Mouse (Mus musculus): ENCODE data around the gene Fam71e1.
A peak's percentile ranks its signal among the peaks of the same experiment; 100 is the strongest.

Gene Fam71e1

DNA sequence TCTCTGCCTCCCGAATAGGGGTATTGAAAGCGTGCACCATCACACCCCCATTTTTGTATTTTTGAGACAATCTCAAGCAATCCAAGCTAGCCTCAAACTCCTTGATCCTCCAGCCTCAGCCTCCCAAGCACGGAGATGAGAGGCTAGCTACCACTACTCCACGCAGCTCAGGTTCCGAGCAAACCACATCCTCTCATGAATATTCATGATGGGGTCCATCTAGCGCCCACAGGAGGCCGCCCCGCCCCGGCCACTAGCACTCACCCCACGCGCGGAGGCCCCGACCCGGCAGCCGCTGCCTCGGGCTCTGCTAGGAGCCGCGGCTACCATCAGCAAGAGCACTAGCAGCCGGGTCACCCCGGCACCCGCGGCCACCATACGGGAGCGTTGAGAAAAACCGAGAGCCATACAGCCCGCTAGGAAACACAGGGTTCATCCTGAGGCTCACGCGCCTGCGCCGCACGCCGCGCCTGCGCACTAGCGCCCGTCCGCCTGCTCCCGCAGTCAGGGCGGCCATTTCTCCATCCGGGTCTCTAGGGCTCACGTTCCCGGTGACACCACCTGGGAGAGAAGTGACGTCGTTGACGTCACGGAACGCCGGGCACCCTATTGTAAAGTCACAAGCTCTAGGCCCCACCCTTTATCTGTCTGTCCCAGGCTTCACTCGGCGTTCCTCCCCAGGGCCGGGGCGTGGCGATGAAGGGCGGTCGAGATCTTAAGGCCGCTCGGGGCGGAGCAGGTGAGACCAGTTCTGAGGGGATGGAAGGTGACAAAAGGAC lies at the start of gene Fam71e1, which contains the start of gene Emc10:
Gene Fam71e1, plus strand, starts transcription at position 590 of the 779 bp plus-strand sequence.
Gene Emc10, minus strand, starts transcription at position 538 of the 779 bp plus-strand sequence.
- DNase-seq = peak; percentile 97 to 99

DNA sequence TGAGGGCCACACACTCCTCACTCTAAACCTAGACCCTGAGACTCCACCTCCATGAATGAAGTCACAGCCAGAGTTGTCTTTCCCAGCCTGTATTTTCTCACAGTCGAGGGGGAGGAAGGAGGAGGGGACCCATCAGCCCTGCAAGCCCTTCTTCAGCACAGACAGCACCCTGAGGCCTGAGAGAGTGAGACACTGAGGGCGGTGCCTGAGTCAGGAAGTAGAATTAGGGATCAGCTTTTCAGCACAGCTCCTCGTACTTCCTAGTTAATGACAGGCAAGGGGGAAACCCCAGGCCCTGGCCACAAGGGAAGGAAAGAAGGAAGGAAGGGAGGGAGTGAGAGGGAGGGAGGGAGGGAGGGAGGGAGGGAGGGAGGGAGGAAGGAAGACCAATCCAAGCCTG lies 43.1 kb upstream of the Fam71e1 start:
- no peak for DNase-seq

DNA sequence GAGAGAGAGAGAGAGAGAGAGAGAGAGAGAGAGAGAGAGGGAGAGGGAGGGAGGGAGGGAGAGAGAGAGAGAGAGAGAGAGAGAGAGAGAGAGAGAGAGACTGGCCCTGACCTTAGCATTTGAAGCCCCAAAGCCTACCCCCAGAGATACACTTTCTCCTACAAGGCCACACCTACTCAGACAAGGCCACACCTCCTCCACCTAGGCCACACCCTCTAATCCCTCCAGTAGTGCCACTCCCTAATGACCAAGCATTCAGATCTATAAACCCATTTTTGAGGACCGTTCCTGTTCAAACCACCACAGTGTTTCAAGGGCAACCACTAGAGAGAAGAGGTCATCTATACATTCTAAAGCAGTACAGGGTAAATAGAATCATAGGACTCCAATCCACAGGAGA lies 40.1 kb upstream of the Fam71e1 start:
- no peak for DNase-seq

DNA sequence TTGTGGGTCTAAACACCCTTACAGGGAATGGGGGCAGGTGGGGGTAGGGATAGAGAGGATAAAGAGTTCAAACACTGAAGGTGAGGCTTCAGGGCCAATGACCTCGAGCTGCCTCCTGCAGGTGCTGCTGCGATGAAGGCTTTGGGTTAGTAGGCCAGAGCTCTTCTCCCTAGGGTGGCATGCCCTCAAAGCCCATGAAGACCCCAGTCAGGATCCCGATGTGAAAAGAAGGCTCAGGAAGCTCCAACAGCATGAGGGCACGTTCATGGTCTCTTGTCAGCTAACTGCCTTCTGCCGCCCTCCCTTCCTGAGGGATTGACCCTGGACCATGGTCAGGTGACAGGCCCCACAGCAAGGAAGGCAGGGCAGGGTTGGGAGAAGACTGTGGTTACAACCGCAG lies 36.3 kb upstream of the Fam71e1 start:
- DNase-seq = no peak

DNA sequence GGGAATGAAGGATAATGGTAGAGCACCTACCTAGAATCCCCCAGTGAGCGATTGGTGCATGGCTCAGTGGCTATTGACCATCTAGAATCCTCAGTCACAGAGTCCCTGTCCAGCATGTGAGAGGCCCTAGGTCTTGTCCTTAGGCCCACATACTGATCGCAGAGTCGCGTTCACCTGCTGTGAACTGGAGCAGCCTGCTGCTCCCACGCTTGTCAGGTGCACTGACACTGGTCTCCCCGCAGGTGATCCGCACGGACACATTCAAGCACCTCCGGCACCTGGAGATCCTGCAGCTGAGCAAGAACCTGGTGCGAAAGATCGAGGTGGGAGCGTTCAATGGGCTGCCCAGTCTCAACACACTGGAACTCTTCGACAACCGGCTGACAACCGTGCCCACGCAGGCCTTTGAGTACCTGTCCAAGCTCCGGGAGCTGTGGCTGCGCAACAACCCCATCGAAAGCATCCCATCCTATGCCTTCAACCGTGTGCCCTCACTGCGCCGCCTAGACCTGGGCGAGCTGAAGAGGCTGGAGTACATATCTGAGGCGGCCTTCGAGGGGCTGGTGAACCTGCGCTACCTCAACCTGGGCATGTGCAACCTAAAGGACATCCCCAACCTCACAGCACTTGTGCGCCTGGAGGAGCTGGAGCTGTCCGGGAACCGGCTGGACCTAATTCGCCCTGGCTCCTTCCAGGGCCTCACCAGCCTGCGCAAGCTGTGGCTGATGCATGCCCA lies 35.4 kb upstream of the Fam71e1 start:
- no peak for DNase-seq

DNA sequence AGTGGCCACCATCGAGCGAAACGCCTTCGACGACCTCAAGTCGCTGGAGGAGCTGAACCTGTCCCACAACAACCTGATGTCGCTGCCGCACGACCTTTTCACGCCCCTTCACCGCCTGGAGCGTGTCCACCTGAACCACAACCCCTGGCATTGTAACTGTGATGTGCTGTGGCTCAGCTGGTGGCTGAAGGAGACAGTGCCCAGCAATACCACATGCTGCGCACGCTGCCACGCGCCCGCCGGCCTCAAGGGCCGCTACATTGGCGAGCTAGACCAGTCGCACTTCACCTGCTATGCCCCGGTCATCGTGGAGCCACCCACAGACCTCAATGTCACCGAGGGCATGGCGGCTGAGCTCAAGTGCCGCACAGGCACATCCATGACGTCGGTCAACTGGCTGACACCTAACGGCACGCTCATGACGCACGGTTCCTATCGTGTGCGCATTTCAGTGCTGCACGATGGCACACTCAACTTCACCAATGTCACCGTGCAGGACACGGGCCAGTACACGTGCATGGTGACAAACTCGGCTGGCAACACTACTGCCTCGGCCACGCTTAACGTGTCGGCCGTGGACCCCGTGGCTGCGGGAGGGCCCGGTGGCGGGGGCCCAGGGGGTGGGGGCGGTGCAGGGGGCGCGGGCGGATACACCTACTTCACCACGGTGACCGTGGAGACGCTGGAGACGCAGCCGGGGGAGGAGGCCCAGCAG lies 34.7 kb upstream of the Fam71e1 start:
- DNase-seq = no peak

DNA sequence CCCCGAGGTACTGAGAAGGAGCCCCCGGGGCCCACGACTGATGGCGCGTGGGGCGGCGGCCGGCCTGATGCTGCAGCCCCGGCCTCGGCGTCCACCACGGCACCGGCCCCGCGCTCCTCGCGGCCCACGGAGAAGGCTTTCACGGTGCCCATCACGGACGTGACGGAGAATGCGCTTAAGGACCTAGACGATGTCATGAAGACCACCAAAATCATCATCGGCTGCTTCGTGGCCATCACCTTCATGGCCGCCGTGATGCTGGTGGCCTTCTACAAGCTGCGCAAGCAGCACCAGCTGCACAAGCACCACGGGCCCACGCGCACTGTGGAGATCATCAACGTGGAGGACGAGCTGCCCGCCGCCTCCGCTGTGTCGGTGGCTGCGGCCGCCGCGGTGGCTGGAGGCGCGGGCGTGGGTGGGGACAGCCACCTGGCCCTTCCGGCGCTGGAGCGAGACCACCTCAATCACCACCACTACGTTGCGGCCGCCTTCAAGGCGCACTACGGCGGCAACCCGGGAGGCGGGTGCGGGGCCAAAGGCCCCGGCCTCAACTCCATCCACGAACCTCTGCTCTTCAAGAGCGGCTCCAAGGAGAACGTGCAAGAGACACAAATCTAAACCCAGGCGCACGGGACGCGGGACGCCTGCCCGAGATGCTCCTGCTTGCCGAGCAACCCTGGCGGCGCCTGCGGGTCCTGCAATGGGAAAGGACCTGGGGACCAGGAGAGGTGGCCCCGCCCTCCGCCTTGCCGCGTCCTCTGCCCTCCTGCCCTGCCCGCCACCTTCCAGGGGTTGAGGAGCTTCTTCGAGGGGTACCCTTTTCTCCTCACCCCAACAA lies 33.9 kb upstream of the Fam71e1 start:
- peak; percentile 19 to 38 for DNase-seq

DNA sequence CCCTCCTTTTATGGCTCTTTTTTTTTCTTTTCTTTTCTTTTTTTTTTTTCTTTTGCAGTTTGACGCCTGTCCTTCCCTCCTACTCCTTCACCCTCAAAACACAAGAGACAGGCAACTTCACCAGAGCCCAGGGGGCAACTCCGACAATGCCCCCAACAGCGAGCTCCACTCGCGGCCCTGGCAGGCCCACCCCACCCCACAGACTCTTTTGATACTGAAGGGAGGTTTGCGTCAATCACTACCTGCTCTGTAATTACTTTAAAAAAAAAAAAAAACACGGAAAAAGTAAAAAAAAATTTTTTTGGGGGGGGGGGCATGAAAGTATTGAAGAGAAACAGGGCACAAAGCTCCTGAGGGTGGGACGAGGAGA lies 33.3 kb upstream of the Fam71e1 start:
- no peak for DNase-seq

DNA sequence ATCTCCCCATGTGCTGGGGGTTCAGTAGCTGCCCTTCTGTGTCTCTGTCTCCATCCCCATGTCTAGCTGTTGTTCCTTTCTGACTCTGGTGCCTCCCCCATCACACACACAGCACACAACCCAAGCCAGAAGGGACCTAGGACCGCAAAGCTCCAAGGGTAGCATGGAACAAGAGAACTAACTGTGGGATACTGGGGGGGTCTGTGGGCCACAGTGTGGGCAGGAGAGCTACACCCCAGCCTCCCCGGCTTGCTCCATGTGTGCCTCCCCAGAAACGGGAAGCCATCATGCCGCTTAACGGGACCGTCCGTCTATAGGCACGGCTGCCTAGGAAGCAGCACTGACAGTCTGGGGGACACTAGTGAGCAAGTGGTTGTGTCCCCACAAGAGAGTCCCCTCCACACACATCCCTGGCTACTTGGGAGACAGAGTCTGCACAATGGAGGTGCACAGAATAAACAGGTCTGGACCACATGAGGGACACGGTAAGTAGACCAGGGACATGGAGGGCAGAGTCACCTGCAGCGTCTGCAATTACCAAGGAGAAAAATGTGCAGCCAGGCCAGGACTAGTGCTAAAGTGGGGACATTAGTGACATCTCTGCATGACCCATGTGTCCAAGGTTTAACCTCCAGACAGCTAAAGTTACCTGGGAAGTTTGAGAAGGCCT lies 32.7 kb upstream of the Fam71e1 start:
- no peak for DNase-seq

DNA sequence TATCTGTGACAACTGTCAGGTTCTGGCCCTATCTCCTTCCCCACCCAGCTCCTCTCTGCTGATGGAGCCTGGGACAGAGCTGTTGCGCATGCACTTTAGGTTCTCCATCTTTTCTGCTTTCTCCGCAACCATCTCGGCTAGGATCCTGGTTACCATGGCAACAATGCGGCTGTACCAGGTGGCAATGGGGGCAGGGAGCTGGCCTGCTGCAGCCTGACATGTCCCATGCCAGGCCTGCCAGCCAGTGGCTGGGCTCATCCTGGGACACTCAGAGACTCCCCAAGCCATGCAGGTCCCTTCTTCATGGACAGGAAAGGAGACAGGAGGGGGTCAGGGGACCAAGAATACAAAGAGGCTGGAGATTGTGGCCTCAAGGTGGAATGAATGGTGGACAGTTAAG lies 31.9 kb upstream of the Fam71e1 start:
- DNase-seq = no peak

DNA sequence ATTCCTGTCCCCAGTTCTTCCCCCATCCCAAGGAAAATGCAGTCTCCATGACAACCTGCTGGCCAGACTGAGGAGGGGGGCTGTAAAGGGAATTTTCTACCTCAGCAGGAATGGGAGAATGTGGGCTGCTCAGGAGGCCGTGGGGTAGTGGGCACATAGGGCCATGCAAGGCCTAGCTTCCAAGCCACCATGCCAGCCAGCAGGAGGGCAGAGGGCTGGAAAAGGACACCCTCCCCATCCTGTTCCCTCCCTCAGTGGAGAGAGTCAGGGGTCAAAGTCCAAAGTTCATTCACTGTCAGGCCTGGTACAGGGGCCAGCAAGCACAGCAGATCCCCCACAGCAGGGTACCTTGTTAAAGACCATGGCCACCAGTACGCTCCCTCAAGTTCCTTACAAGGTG lies 31.3 kb upstream of the Fam71e1 start, which contains the start of gene Aspdh:
Gene Aspdh, plus strand, starts transcription at position 281 of the 400 bp plus-strand sequence.
- no peak for DNase-seq

DNA sequence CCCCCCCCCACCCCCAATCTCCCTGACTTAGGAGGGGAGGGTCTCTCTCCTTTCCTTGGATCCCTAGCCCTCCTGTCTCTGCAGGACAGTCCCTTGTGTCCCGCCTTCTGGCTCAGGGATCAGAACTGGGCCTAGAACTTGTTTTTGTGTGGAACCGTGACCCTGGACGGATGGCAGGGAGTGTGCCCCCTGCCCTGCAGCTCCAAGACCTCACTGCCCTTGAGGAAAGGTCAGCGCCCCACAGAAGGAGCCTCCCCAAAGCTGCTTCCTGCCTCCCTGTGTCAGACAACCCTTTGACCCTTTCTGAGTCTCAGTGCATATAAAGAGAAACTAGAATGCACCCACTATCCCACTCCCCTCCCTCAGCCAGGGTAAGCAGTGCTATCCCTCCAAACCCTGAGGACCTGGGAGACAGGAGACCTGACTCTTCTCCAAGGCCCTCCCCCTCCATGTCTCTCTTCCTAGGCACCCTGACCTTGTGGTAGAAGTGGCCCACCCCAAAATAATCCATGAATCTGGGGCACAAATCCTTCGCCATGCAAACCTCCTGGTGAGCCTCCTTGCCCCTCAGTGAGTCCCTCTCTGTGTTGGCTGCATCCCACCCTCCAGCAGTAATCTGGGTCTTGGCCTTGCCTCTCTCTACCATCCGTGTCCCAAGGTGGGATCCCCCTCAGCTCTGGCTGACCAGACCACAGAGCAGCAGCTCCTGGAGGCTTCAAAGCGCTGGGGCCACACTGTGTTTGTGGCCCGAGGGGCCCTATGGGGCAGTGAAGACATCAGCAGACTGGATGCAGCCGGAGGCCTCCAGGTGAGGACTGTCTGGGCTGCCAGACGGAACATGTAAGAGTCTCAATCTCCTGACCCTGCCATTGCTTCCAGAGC lies 30.1 kb upstream of the Fam71e1 start:
- DNase-seq = peak in 1 of 2 experiments; percentile 7

DNA sequence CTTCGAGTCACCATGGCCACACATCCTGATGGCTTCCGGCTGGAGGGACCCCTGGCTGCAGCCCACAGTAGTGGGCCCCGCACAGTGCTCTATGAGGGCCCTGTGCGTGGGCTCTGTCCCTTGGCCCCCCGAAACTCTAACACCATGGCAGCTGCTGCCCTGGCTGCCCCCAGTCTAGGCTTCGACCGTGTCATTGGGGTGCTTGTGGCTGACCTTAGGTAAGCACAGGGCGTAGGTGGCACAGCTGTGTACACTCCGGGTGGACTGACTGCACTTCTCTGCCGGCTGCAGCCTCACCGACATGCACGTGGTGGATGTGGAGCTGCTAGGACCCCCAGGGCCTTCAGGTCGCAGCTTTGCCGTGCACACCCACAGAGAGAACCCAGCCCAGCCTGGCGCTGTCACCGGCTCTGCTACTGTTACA lies 29.5 kb upstream of the Fam71e1 start:
- no peak for DNase-seq

DNA sequence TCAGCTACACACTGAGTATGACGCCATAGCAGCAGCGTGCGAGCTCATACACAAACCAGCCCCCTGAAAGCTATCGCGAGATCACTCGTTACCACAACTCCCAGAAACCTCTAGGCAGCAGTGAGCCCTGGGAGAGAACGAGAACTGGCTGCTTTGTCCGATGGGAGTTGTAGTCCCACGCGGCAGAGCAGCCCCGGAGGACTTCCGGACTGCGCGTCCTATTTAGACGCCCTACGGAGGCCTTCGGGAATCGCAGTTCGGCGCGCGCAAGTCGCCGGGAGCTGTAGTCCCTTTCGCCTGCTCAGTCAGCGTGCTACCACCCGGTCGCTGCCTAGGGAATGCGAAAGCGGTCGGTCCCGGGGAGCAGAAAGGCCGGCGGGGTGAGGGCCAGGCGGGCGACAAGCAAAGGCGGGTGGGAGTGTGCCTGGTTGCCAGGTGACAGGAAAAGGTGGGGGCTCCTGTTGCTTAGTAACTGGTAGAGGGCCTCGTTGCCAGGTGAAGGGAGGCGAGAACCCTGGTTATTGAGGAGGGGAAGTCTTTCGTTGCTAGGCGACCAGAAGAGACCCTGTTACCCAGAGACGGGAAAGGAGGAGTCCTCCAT lies 28.5 kb upstream of the Fam71e1 start, which contains the start of gene Josd2:
Gene Josd2, plus strand, starts transcription at position 170 of the 601 bp plus-strand sequence.
- peak; percentile 86 to 92 for DNase-seq

DNA sequence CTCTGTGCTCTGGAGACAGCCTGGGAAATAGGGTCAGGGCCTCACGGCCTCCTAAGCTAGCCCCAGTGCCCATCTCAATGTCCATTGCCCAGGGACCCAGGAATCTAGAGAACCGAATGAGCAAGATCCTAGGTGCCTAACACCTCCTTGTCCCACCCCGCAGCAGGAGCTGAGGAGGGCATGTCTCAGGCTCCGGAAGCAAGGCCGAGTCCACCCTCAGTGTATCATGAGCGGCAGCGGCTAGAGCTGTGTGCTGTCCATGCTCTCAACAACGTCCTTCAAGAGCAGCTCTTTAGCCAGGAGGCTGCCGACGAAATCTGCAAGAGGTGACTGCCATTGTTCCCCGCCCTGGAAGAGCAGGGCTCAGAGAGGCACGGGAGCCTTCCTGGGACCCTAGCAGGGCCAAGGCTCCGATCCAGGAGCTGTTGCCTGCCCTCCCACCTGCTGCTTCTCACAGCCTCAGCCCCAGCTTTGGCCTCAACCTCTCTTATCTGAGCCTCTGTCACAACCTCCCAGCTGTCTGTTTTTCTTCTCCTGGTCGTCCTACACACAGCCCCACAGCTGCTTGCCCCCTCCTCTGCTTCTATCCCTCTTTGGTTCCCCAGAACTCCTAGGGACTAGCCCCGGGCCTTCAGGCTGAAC lies 27.6 kb upstream of the Fam71e1 start:
- no peak for DNase-seq

DNA sequence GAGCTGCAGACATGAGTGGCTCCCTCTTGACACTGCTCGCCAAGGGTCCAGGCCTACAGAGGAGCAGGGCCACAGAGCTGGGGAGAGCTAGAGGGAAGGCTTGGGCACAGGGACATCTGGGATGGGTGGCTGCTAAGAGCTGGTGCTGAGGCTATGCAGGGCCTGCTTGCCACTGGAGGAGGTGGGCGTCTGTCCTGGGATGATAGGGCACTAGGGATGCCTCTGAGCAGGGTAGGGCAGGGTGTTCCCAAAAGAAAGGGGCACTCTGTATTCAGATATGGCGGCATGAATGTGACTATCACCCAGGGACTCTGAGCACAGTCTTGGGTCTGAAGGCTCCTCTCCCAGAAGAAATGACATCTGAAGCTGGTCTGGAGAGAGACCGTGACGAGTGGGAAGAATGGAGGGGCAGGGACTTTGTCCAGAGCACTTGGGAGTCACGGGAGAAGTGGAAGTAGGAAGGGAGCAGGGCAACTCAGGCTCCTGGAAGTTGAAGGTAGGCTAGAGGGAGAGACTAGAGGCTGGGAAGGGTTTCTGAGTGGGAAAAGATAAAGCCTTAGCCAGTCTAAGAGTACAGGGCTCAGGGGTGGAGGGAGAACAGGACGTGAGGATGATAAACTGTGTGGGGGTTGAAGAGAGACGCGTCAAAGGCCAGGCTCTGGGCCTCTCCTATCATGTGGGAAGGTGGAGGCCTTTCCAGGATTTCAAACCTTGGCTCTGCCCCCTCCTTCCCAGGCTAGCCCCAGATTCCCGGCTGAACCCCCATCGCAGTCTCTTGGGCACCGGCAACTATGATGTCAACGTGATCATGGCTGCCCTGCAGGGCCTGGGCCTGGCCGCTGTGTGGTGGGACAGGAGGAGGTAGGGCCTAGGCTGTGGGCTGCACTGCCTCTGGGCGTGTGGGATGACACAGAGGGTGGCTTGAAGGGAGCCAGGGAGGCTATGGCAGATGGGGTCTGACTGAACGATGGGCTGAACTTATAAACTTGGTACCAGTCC lies 26.4 kb upstream of the Fam71e1 start:
- no peak for DNase-seq

DNA sequence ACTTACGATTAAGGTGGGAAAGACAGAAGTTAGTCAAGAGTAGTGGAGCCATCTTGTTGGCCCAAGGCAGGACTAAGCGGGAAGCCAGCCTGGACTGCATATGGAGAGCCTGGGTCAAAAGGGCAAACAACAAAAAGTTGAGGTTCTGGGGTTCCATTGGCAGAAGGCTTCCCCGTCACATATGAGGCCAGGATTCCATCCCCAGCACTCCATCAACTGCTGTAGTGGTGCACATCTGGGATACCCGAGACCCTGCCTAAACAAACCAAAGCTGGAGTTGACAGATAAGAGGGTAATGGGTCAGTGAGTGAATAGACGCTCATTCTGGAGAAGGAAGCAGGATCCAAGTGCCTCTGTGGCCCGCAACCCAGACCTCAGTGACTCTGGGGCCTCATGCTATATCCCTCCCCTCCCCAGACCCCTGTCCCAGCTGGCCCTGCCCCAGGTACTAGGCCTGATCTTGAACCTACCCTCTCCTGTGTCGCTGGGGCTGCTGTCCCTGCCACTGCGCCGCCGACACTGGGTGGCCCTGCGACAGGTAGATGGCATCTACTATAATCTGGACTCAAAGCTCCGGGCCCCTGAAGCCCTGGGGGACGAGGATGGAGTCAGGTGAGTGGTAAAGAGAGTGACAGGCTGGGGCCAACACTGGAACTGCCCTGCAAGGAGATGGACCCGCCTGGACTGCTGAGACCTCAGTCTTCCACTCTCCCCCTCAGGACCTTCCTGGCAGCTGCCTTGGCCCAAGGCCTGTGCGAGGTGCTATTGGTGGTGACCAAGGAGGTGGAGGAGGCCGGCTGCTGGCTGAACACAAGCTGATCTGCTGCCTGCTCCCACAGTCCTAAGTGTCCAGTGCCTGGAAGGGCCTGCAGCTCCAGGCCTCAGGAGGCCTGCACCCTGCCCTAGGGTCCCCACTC lies 25.4 kb upstream of the Fam71e1 start:
- DNase-seq = no peak

All from thymus, postnatal 36 days (tissue).